Mouse (Mus musculus) left cerebral cortex, postnatal 25 days (tissue): Measurements from ENCODE around the gene Ccnd1. TPM values are rescaled to one million over a fixed set of nuclear protein-coding genes. Genes with fewer than 3 reads are reported as not detected.
A peak's percentile ranks its signal among the peaks of the same experiment; 100 is the strongest.

Experiments
- DNase-seq, 2 experiments: peaks; one replicate each; pipeline ENCODE4 v3.0.0; 2022; ENCODE audit warnings: low spot score in 2 of 2, mixed read lengths in 1 of 2
- intact Hi-C: fragments of 180-260 bp; cut with DNase I; formaldehyde crosslinking; loops from one replicate; pipeline ENCODE4 v1.15.1; 2025
- total RNA-seq, 2 experiments: library from RNA; stranded (reverse); gene quantifications; 2 replicates each; pipeline ENCODE4 v1.2.3; 2021

Ccnd1 gene
- total RNA-seq, 2 experiments from 2014 or later: 44.4 to 52.2 TPM

- no peak for DNase-seq
- intact Hi-C loops: loop anchor here (2.0 to 5.0 kb wide), 2 partner anchors 92 to 170 kb away; no protein-coding TSS in a partner anchor
These were observed 860 bp upstream of the Ccnd1 start for GRCm38 (mm10) chr7:144940585-144940984.

GRCm38 (mm10) chr7:144940003-144940571 is 362 bp upstream of the Ccnd1 start:
- intact Hi-C loops: loop anchor here (2.0 to 5.0 kb wide), 2 partner anchors 92 to 171 kb away; no protein-coding TSS in a partner anchor
- DNase-seq: no peak

- no peak for DNase-seq
- intact Hi-C loops: loop anchor here (1.0 kb wide), 1 partner anchor 258 kb away; no protein-coding TSS in a partner anchor
These were observed 923 bp downstream of the Ccnd1 start for GRCm38 (mm10) chr7:144938661-144939343.

GRCm38 (mm10) chr7:144937899-144938517 is 1.7 kb downstream of the Ccnd1 start:
- intact Hi-C loops: loop anchor here (1.0 kb wide), 1 partner anchor 305 kb away; no protein-coding TSS in a partner anchor
- DNase-seq: no peak

GRCm38 (mm10) chr7:144937490-144937889 is 2.2 kb downstream of the Ccnd1 start:
- peak; percentile 90 to 91 for DNase-seq
- intact Hi-C loops: loop anchor here (1.0 kb wide), 1 partner anchor 306 kb away; no protein-coding TSS in a partner anchor

GRCm38 (mm10) chr7:144936311-144936880 is 3.3 kb downstream of the Ccnd1 start:
- intact Hi-C loops: no loop called here
- no peak for DNase-seq

- intact Hi-C loops: no loop called here
- DNase-seq: peak in 1 of 2 experiments; percentile 71
These were observed 4.2 kb downstream of the Ccnd1 start for GRCm38 (mm10) chr7:144935563-144935962.

- intact Hi-C loops: no loop called here
- DNase-seq: no peak
These were observed 4.8 kb downstream of the Ccnd1 start for GRCm38 (mm10) chr7:144934901-144935300.

- intact Hi-C loops: no loop called here
- no peak for DNase-seq
These were observed 5.9 kb downstream of the Ccnd1 start for GRCm38 (mm10) chr7:144933796-144934195.

- intact Hi-C loops: no loop called here
- no peak for DNase-seq
These were observed 6.4 kb downstream of the Ccnd1 start for GRCm38 (mm10) chr7:144933336-144933735.

- intact Hi-C loops: no loop called here
- DNase-seq: no peak
These were observed 7.3 kb downstream of the Ccnd1 start for GRCm38 (mm10) chr7:144932389-144932937.

GRCm38 (mm10) chr7:144931778-144932177 is 7.9 kb downstream of the Ccnd1 start:
- no peak for DNase-seq
- intact Hi-C loops: no loop called here

- intact Hi-C loops: no loop called here
- no peak for DNase-seq
These were observed 9.8 kb downstream of the Ccnd1 start for GRCm38 (mm10) chr7:144929931-144930330.

- intact Hi-C loops: no loop called here
- no peak for DNase-seq
These were observed 10.2 kb downstream of the Ccnd1 start for GRCm38 (mm10) chr7:144929506-144929905.

- intact Hi-C loops: no loop called here
These were observed 10.9 kb downstream of the Ccnd1 start for GRCm38 (mm10) chr7:144928889-144929210.

GRCm38 (mm10) chr7:144928009-144928888 is 11.5 kb downstream of the Ccnd1 start:
- intact Hi-C loops: no loop called here
- no peak for DNase-seq

More at GRCm38 (mm10) chr7:144928889-144929210, 10.9 kb downstream of the Ccnd1 start:
- no peak for DNase-seq

GRCm38 (mm10) chr7:144927591-144927990 is 12.1 kb downstream of the Ccnd1 start:
- DNase-seq: no peak
- intact Hi-C loops: no loop called here

GRCm38 (mm10) chr7:144918823-144919222 is 20.9 kb downstream of the Ccnd1 start:
- intact Hi-C loops: no loop called here
- DNase-seq: no peak
